Mouse (Mus musculus): ENCODE measurements at regions not wholly inside any gene's neighbourhood (a gene's known extent, or its start where the extent isn't known, plus 50 kb on each side); places are given as distances from the start of the nearest gene placed in this dataset.

DNA sequence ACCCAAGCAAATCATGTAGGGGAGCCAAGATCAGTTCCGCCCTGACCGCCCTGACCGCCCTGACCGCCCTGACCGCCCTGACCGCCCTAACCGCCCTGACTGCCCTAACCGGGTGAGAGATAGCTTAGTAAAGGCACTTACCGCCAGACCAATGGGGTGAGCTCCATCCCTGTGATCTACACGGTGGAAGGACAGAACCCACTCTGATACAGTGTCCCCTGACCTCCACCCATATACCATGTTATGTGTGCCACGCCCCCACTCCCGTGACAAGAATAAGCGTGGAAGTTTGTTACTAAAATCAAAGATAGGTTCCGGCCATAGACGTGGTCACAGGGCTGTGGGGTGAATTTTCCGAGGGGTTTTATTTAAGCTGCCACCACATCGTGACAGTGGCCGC, 78.6 kb upstream of the Zfp64 start:
- Histone ChIP-seq H3K4me2 (replicated peaks; ENCODE audit: low read depth, low read length) (no peak overlapping the region), H3K4me1 (replicated peaks; ENCODE audit: control insufficient read depth, insufficient read depth, low read length) (no peaks in the 10 kb centered on the region), H3K4me3 (ENCODE audit: low read depth, low read length) (no peak overlapping the region), H3K27me3 (ENCODE audit: control insufficient read depth, insufficient read depth, low read length) (no peaks in the 10 kb centered on the region), H3K9me3 (ENCODE audit: control insufficient read depth, low read length) (no peaks in the 10 kb centered on the region), H3K9ac (ENCODE audit: low read depth, low read length) (no peak overlapping the region), H3K36me3 (ENCODE audit: control insufficient read depth, insufficient read depth, low read length) (no peaks in the 10 kb centered on the region), H3K27ac (ENCODE audit: low read depth, low read length) (no peak overlapping the region)
- WGBS = 56% methylated on average over 18 of the region's 18 CpGs
- ATAC-seq (ENCODE audit: low FRiP score) = no peak
- no peak for DNase-seq (ENCODE audit: low spot score)

- Histone ChIP-seq H3K27me3 (ENCODE audit: control insufficient read depth, insufficient read depth, low read length) (no peaks in the 10 kb centered on the region), H3K27ac (ENCODE audit: low read depth, low read length) (no peak overlapping the region), H3K4me2 (replicated peaks; ENCODE audit: low read depth, low read length) (no peak overlapping the region), H3K9ac (ENCODE audit: low read depth, low read length) (no peak overlapping the region), H3K9me3 (ENCODE audit: control insufficient read depth, low read length) (no peaks in the 10 kb centered on the region), H3K4me3 (ENCODE audit: low read depth, low read length) (no peak overlapping the region), H3K4me1 (replicated peaks; ENCODE audit: control insufficient read depth, insufficient read depth, low read length) (no peaks in the 10 kb centered on the region), H3K36me3 (ENCODE audit: control insufficient read depth, insufficient read depth, low read length) (no peaks in the 10 kb centered on the region)
- ATAC-seq (ENCODE audit: low FRiP score) (no peak), DNase-seq (ENCODE audit: low spot score) (no peak)
- WGBS = 51% methylated on average over 3 of the region's 3 CpGs
Measured at GRCm38 (mm10) chr2:169033181-169033580, 77.8 kb upstream of the Zfp64 start.

- no peaks in the 10 kb centered on the region for H3K36me3 ChIP-seq (ENCODE audit: control insufficient read depth, insufficient read depth, low read length)
- no peaks in the 10 kb centered on the region for H3K4me1 ChIP-seq (replicated peaks; ENCODE audit: control insufficient read depth, insufficient read depth, low read length)
- no peak for ATAC-seq (ENCODE audit: low FRiP score)
- H3K4me3 ChIP-seq (ENCODE audit: low read depth, low read length) = no peak overlapping the region
- H3K27ac ChIP-seq (ENCODE audit: low read depth, low read length) = no peak overlapping the region
- WGBS = 69% methylated on average over 9 of the region's 9 CpGs
- no peak overlapping the region for H3K4me2 ChIP-seq (replicated peaks; ENCODE audit: low read depth, low read length)
- no peaks in the 10 kb centered on the region for H3K9me3 ChIP-seq (ENCODE audit: control insufficient read depth, low read length)
- no peaks in the 10 kb centered on the region for H3K27me3 ChIP-seq (ENCODE audit: control insufficient read depth, insufficient read depth, low read length)
- H3K9ac ChIP-seq (ENCODE audit: low read depth, low read length) = no peak overlapping the region
- DNase-seq (ENCODE audit: low spot score) = no peak
Measured at GRCm38 (mm10) chr2:169028531-169029114, 73.2 kb upstream of the Zfp64 start.

GRCm38 (mm10) chr2:169019037-169019436, 63.6 kb upstream of the Zfp64 start:
- Histone ChIP-seq H3K36me3 (ENCODE audit: control insufficient read depth, insufficient read depth, low read length) (no peaks in the 10 kb centered on the region), H3K27ac (ENCODE audit: low read depth, low read length) (no peak overlapping the region), H3K4me3 (ENCODE audit: low read depth, low read length) (no peak overlapping the region), H3K9ac (ENCODE audit: low read depth, low read length) (no peak overlapping the region), H3K27me3 (ENCODE audit: control insufficient read depth, insufficient read depth, low read length) (no peaks in the 10 kb centered on the region), H3K4me2 (replicated peaks; ENCODE audit: low read depth, low read length) (no peak overlapping the region), H3K4me1 (replicated peaks; ENCODE audit: control insufficient read depth, insufficient read depth, low read length) (no peaks in the 10 kb centered on the region), H3K9me3 (ENCODE audit: control insufficient read depth, low read length) (no peaks in the 10 kb centered on the region)
- no peak for DNase-seq (ENCODE audit: low spot score)
- no peak for ATAC-seq (ENCODE audit: low FRiP score)
- WGBS = 85% methylated on average over 3 of the region's 3 CpGs

DNA sequence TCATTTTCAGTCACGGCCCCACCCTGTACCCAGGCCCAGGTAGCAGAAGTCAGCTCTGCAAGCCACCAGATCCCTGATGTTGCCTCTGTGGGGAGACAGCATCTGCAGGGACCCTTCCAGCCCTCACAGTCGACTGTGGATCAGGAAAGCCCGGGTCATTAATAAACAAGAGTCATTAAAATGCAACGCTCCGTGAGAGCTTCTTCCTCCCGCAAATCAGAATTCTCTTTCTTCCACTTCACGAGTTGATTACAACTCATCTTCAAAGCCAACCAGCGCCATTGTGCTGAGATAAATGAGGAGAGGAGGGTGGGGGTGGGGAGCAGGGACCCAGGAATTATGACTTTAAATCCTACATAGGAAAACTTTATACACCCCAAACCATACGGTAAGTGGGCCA, 54.9 kb upstream of the Zfp64 start:
- peak overlapping the region; percentile 62 for H3K27ac ChIP-seq (ENCODE audit: low read depth, low read length)
- H3K36me3 ChIP-seq (ENCODE audit: control insufficient read depth, insufficient read depth, low read length) = no peaks in the 10 kb centered on the region
- DNase-seq (ENCODE audit: low spot score) (no peak), ATAC-seq (ENCODE audit: low FRiP score) (no peak)
- H3K4me2 ChIP-seq (replicated peaks; ENCODE audit: low read depth, low read length) = no peak overlapping the region
- peaks cover 6% of the 10 kb centered on the region for H3K4me1 ChIP-seq (replicated peaks; ENCODE audit: control insufficient read depth, insufficient read depth, low read length)
- no peak overlapping the region for H3K4me3 ChIP-seq (ENCODE audit: low read depth, low read length)
- H3K9me3 ChIP-seq (ENCODE audit: control insufficient read depth, low read length) = no peaks in the 10 kb centered on the region
- 43% methylated on average over 9 of the region's 9 CpGs for WGBS
- no peaks in the 10 kb centered on the region for H3K27me3 ChIP-seq (ENCODE audit: control insufficient read depth, insufficient read depth, low read length)
- H3K9ac ChIP-seq (ENCODE audit: low read depth, low read length) = no peak overlapping the region

DNA sequence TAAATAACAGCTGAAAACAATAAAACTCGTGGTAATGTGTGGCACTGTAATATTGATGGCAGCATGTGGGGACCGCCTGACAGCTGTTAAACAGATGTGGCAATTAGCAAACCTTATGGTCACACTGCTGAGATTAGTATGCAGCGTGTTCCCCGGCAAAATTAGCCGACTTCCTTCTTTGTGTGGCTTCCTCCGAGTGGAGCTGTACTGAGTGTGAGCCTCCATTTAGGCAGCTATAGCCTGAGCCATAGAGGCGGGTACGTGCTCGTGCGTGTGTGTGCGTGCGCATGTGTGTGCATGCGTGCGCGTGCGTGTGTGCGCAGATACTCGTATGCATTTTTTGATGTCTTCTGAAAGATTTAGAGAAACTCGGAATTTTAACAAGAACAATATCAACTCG, 53.4 kb upstream of the Zfp64 start:
- peaks cover 6% of the 10 kb centered on the region for H3K4me1 ChIP-seq (replicated peaks; ENCODE audit: control insufficient read depth, insufficient read depth, low read length)
- 79% methylated on average over 20 of the region's 20 CpGs for WGBS
- DNase-seq (ENCODE audit: low spot score) (no peak), ATAC-seq (ENCODE audit: low FRiP score) (no peak)
- no peak overlapping the region for H3K4me3 ChIP-seq (ENCODE audit: low read depth, low read length)
- no peaks in the 10 kb centered on the region for H3K36me3 ChIP-seq (ENCODE audit: control insufficient read depth, insufficient read depth, low read length)
- H3K9me3 ChIP-seq (ENCODE audit: control insufficient read depth, low read length) = no peaks in the 10 kb centered on the region
- H3K9ac ChIP-seq (ENCODE audit: low read depth, low read length) = no peak overlapping the region
- H3K27ac ChIP-seq (ENCODE audit: low read depth, low read length) = no peak overlapping the region; the same call in 1 of the 2 replicates
- H3K4me2 ChIP-seq (replicated peaks; ENCODE audit: low read depth, low read length) = no peak overlapping the region
- no peaks in the 10 kb centered on the region for H3K27me3 ChIP-seq (ENCODE audit: control insufficient read depth, insufficient read depth, low read length)

GRCm38 (mm10) chr2:169008333-169008732, 52.9 kb upstream of the Zfp64 start:
- no peak overlapping the region for H3K9ac ChIP-seq (ENCODE audit: low read depth, low read length)
- H3K27me3 ChIP-seq (ENCODE audit: control insufficient read depth, insufficient read depth, low read length) = no peaks in the 10 kb centered on the region
- H3K9me3 ChIP-seq (ENCODE audit: control insufficient read depth, low read length) = no peaks in the 10 kb centered on the region
- WGBS = 73% methylated on average over 9 of the region's 9 CpGs
- H3K4me1 ChIP-seq (replicated peaks; ENCODE audit: control insufficient read depth, insufficient read depth, low read length) = peaks cover 6% of the 10 kb centered on the region
- no peaks in the 10 kb centered on the region for H3K36me3 ChIP-seq (ENCODE audit: control insufficient read depth, insufficient read depth, low read length)
- no peak overlapping the region for H3K4me2 ChIP-seq (replicated peaks; ENCODE audit: low read depth, low read length)
- H3K4me3 ChIP-seq (ENCODE audit: low read depth, low read length) = no peak overlapping the region
- DNase-seq (ENCODE audit: low spot score) (no peak), ATAC-seq (ENCODE audit: low FRiP score) (no peak)
- no peak overlapping the region; the same call in 1 of the 2 replicates for H3K27ac ChIP-seq (ENCODE audit: low read depth, low read length)

- 89% methylated on average over 10 of the region's 10 CpGs for WGBS
- no peak overlapping the region for H3K9ac ChIP-seq (ENCODE audit: low read depth, low read length)
- H3K4me2 ChIP-seq (replicated peaks; ENCODE audit: low read depth, low read length) = no peak overlapping the region
- no peaks in the 10 kb centered on the region for H3K9me3 ChIP-seq (ENCODE audit: control insufficient read depth, low read length)
- ATAC-seq (ENCODE audit: low FRiP score) (no peak), DNase-seq (ENCODE audit: low spot score) (no peak)
- H3K36me3 ChIP-seq (ENCODE audit: control insufficient read depth, insufficient read depth, low read length) = no peaks in the 10 kb centered on the region
- H3K27ac ChIP-seq (ENCODE audit: low read depth, low read length) = no peak overlapping the region
- H3K4me3 ChIP-seq (ENCODE audit: low read depth, low read length) = no peak overlapping the region
- peaks cover 6% of the 10 kb centered on the region for H3K4me1 ChIP-seq (replicated peaks; ENCODE audit: control insufficient read depth, insufficient read depth, low read length)
- H3K27me3 ChIP-seq (ENCODE audit: control insufficient read depth, insufficient read depth, low read length) = no peaks in the 10 kb centered on the region
Measured at GRCm38 (mm10) chr2:169006549-169006948, 51.2 kb upstream of the Zfp64 start.

GRCm38 (mm10) chr2:169005810-169006209, 50.4 kb upstream of the Zfp64 start:
- 92% methylated on average over 7 of the region's 7 CpGs for WGBS
- no peaks in the 10 kb centered on the region for H3K36me3 ChIP-seq (ENCODE audit: control insufficient read depth, insufficient read depth, low read length)
- no peak for DNase-seq (ENCODE audit: low spot score)
- no peaks in the 10 kb centered on the region for H3K27me3 ChIP-seq (ENCODE audit: control insufficient read depth, insufficient read depth, low read length)
- H3K4me1 ChIP-seq (replicated peaks; ENCODE audit: control insufficient read depth, insufficient read depth, low read length) = peaks cover 4% of the 10 kb centered on the region
- H3K4me2 ChIP-seq (replicated peaks; ENCODE audit: low read depth, low read length) = no peak overlapping the region
- ATAC-seq (ENCODE audit: low FRiP score) = no peak
- no peak overlapping the region for H3K27ac ChIP-seq (ENCODE audit: low read depth, low read length)
- H3K4me3 ChIP-seq (ENCODE audit: low read depth, low read length) = no peak overlapping the region
- no peak overlapping the region for H3K9ac ChIP-seq (ENCODE audit: low read depth, low read length)
- no peaks in the 10 kb centered on the region for H3K9me3 ChIP-seq (ENCODE audit: control insufficient read depth, low read length)
